Mouse (Mus musculus) liver, embryonic 14.5 days (tissue): ENCODE measurements at regions not wholly inside any gene's neighbourhood (a gene's known extent, or its start where the extent isn't known, plus 50 kb on each side); places are given as distances from the start of the nearest gene placed in this dataset.

Experiments used
- CTCF ChIP-seq: IDR thresholded peaks from 2 replicates; pipeline ENCODE4 v1.5.1; 2016; ENCODE audit warnings: antibody characterized with exemption, low read depth, control low read depth
- EP300 ChIP-seq: IDR thresholded peaks from 2 replicates; pipeline ENCODE4 v1.6.1; 2016; ENCODE audit warnings: antibody characterized with exemption, low read depth

DNA sequence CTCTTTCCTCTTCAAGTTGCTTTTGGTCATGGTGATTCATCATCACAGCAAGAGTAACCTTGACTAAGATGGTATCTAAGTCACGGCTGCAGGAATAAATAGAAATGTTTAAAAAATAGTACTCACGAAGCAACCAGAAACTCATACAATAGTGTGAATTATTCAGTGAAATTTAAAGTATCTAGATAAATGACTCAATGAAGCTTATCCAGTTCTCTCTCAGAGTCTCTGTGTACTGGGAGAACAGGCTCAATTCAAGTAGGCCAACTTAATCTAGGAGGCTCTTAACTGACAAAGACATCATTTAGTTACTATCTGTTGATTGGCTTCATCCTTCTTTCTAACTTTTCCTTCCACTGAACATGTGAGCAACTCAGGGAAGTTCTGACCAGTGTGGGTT lies 175.5 kb upstream of the Pcdh15 start:
- no peak for TF ChIP-seq CTCF
- TF ChIP-seq EP300 = no peak
